In genomic region chr15:31529103-31529502, GRCm38 (mm10) we compare ENCODE assay signal across 9 mouse cellular contexts. TPM values are rescaled to one million over a fixed set of nuclear protein-coding genes. Genes with fewer than 3 reads are reported as not detected.
DNase-seq lines count a peak whose midpoint lies in the region; ATAC-seq and TF ChIP-seq lines count a peak whose summit lies in the region.
"Had no signal": no experiment of that assay in that cellular context is flagged by ENCODE, and none has a peak within 500 bp of the region (broad histone marks: within the 10 kb centered on the region; RNA-seq: fewer than 3 reads in every experiment).

No protein-coding gene starts in this region.

- no peak for DNase-seq in lung, adult 18-20 months
- DNase-seq in limb, embryonic 14.5 days (ENCODE audit: low spot score), result no peak
- peak; percentile 48 for DNase-seq in retina, postnatal 1 day
- no peak for DNase-seq in adrenal gland, adult 8-10 months
- DNase-seq in layer of hippocampus, adult 9-10 months (ENCODE audit: low spot score), result no peak
- DNase-seq in cerebellum, postnatal 36 days, result no peak

- H3K27ac ChIP-seq in lung, embryonic 15.5 days, result no peak overlapping the region
- no peak overlapping the region for H3K27ac ChIP-seq in forebrain, embryonic 13.5 days
- H3K27ac ChIP-seq in limb, embryonic 14.5 days (replicated peaks; ENCODE audit: low read depth, low read length), result no peak overlapping the region

- 0 out of 2 replicates have a peak overlapping the region, but pooled peaks have one; percentile 89 for H3K9ac ChIP-seq in lung, embryonic 15.5 days
- peak overlapping the region; percentile 96 for H3K9ac ChIP-seq in forebrain, embryonic 13.5 days
- H3K9ac ChIP-seq in limb, embryonic 14.5 days (ENCODE audit: low read depth, low read length, severe bottlenecking), result peak overlapping the region; percentile 95; the same call in 1 of the 2 replicates

- peak overlapping the region; percentile 72 for H3K4me2 ChIP-seq in lung, embryonic 15.5 days
- H3K4me2 ChIP-seq in forebrain, embryonic 13.5 days, result peak overlapping the region; percentile 77
- H3K4me2 ChIP-seq in limb, embryonic 14.5 days (replicated peaks; ENCODE audit: low read depth, low read length, severe bottlenecking), result peak overlapping the region; percentile 68

- H3K36me3 ChIP-seq in lung, embryonic 15.5 days, result 0 out of 2 replicates have a peak, but pooled peaks cover 4% of the 10 kb centered on the region
- no peaks in the 10 kb centered on the region; the same call in 1 of the 2 replicates for H3K36me3 ChIP-seq in forebrain, embryonic 13.5 days (ENCODE audit: poor library complexity, severe bottlenecking)
- H3K36me3 ChIP-seq in limb, embryonic 14.5 days (ENCODE audit: control insufficient read depth, insufficient read depth, low read length), result peaks cover 4% of the 10 kb centered on the region; the same call in 1 of the 2 replicates

- H3K27me3 ChIP-seq in lung, embryonic 15.5 days, result no peaks in the 10 kb centered on the region
- H3K27me3 ChIP-seq in forebrain, embryonic 13.5 days, result no peaks in the 10 kb centered on the region
- no peaks in the 10 kb centered on the region for H3K27me3 ChIP-seq in limb, embryonic 14.5 days (ENCODE audit: control insufficient read depth, insufficient read depth, low read length)

- no peak for ATAC-seq in lung, embryonic 15.5 days (ENCODE audit: borderline replicate concordance, extremely low read depth, low FRiP score, low TSS enrichment)
- no peak for ATAC-seq in forebrain, embryonic 13.5 days
- no peak for ATAC-seq in limb, embryonic 14.5 days (ENCODE audit: low FRiP score, low read depth)

- H3K9me3 ChIP-seq in lung, embryonic 15.5 days, result no peaks in the 10 kb centered on the region
- 0 out of 2 replicates have a peak, but pooled peaks cover 3% of the 10 kb centered on the region for H3K9me3 ChIP-seq in forebrain, embryonic 13.5 days (replicated peaks)
- peaks cover 5% of the 10 kb centered on the region; the same call in 1 of the 2 replicates for H3K9me3 ChIP-seq in limb, embryonic 14.5 days (ENCODE audit: control insufficient read depth, low read length)

- TF ChIP-seq POLR2A in limb, embryonic 14.5 days (IDR thresholded peaks at IDR 0.05; ENCODE audit: borderline replicate concordance, extremely low read depth, insufficient read depth, insufficient read length), result no peak

- 23% methylated on average over 6 of the region's 6 CpGs for WGBS in lung, embryonic 15.5 days
- WGBS in forebrain, embryonic 13.5 days, result 24% methylated on average over 6 of the region's 6 CpGs
- WGBS in limb, embryonic 14.5 days, result 36% methylated on average over 6 of the region's 6 CpGs

- peaks cover 20% of the 10 kb centered on the region for H3K4me1 ChIP-seq in lung, embryonic 15.5 days
- peaks cover 24% of the 10 kb centered on the region for H3K4me1 ChIP-seq in forebrain, embryonic 13.5 days
- peaks cover 6% of the 10 kb centered on the region for H3K4me1 ChIP-seq in limb, embryonic 14.5 days (ENCODE audit: control insufficient read depth, insufficient read depth, low read length)

- peak overlapping the region; percentile 94 for H3K4me3 ChIP-seq in lung, embryonic 15.5 days
- peak overlapping the region; percentile 90 for H3K4me3 ChIP-seq in forebrain, embryonic 13.5 days
- peak overlapping the region; percentile 93 for H3K4me3 ChIP-seq in limb, embryonic 14.5 days (replicated peaks; ENCODE audit: low read length)

RNA-seq across cellular contexts. Expression of gene March6, which starts 1.8 kb away (rescaled TPM):
- 24.1 and 27.3 TPM in 2 replicates for polyA plus RNA-seq in lung, embryonic 15.5 days (2015; fragmentation: Nextera tagmentation; extraction: Ambion mirVana)
- polyA plus RNA-seq in forebrain, embryonic 13.5 days (2015; fragmentation: Nextera tagmentation; extraction: Ambion mirVana), result 57.5 and 66.4 TPM in 2 replicates
- 27.4 and 30.9 TPM in 2 replicates for polyA plus RNA-seq in limb, embryonic 14.5 days (2012; rRNA removed)
- 30.6 and 35.7 TPM in 2 replicates for polyA plus RNA-seq in limb, embryonic 14.5 days (2014; fragmentation: Nextera tagmentation; extraction: Ambion mirVana)
- total RNA-seq in adrenal gland, adult 8-10 months (2022), result 100 to 1,000 TPM; 143 to 180 (median 160) TPM

RNA-seq across cellular contexts. Expression of gene Cmbl, which starts 36.1 kb away (rescaled TPM):
- polyA plus RNA-seq in lung, embryonic 15.5 days (2015; fragmentation: Nextera tagmentation; extraction: Ambion mirVana), result 6.4 and 6.8 TPM in 2 replicates
- polyA plus RNA-seq in forebrain, embryonic 13.5 days (2015; fragmentation: Nextera tagmentation; extraction: Ambion mirVana), result 2.1 TPM in 2 replicates
- 2.3 and 3.0 TPM in 2 replicates for polyA plus RNA-seq in limb, embryonic 14.5 days (2012; rRNA removed)
- 2.2 and 4.0 TPM in 2 replicates for polyA plus RNA-seq in limb, embryonic 14.5 days (2014; fragmentation: Nextera tagmentation; extraction: Ambion mirVana)
- total RNA-seq in adrenal gland, adult 8-10 months (2022), result 100 to 1,000 TPM; 160 to 274 (median 195) TPM
- total RNA-seq: monocyte, adult 5-6 weeks had no signal
